Mouse (Mus musculus): ENCODE measurements around the gene Gpr137b.
"Not testable (repeated sequence)": the region's sequence is repeated elsewhere in the genome, so short reads cannot be mapped to it uniquely, and the experiment has no call there.

GRCm38 (mm10) chr13:13436161-13436560 is 42.3 kb upstream of the Gpr137b start:
- TF ChIP-seq CTCF, POLR2A (IDR thresholded peaks at IDR 0.05; ENCODE audit: extremely low read depth, insufficient read depth, low read length): not testable (repeated sequence)
